Mouse (Mus musculus): ENCODE measurements at regions not wholly inside any gene's neighbourhood (a gene's known extent, or its start where the extent isn't known, plus 50 kb on each side); places are given as distances from the start of the nearest gene placed in this dataset.

- no peak overlapping the region for H3K4me2 ChIP-seq (ENCODE audit: low read depth, low read length, severe bottlenecking)
- no peaks in the 10 kb centered on the region for H3K36me3 ChIP-seq (ENCODE audit: control insufficient read depth, insufficient read depth, low read length)
- H3K27me3 ChIP-seq (ENCODE audit: control insufficient read depth, insufficient read depth, low read length) = no peaks in the 10 kb centered on the region
- 63% methylated on average over 11 of the region's 11 CpGs for WGBS
- no peaks in the 10 kb centered on the region for H3K9me3 ChIP-seq (ENCODE audit: control insufficient read depth, low read length)
- H3K27ac ChIP-seq (ENCODE audit: low read depth, low read length) = no peak overlapping the region
- no peak for DNase-seq (ENCODE audit: low spot score)
- no peak overlapping the region for H3K9ac ChIP-seq (ENCODE audit: low read length)
- no peak overlapping the region for H3K4me3 ChIP-seq (ENCODE audit: low read depth, low read length)
- H3K4me1 ChIP-seq (replicated peaks; ENCODE audit: control insufficient read depth, insufficient read depth, low read length) = no peaks in the 10 kb centered on the region
- no peak for ATAC-seq (replicated peaks; ENCODE audit: low FRiP score)
Measured at GRCm38 (mm10) chr9:43947490-43948150, 95.6 kb upstream of the Thy1 start.

GRCm38 (mm10) chr9:43953128-43953527, 90.1 kb upstream of the Thy1 start:
- ATAC-seq (replicated peaks; ENCODE audit: low FRiP score) = no peak

GRCm38 (mm10) chr9:43959541-43959940, 83.6 kb upstream of the Thy1 start:
- H3K27ac ChIP-seq (ENCODE audit: low read depth, low read length) = no peak overlapping the region
- no peak overlapping the region for H3K4me3 ChIP-seq (ENCODE audit: low read depth, low read length)
- H3K27me3 ChIP-seq (ENCODE audit: control insufficient read depth, insufficient read depth, low read length) = peaks cover 3% of the 10 kb centered on the region; the same call in 1 of the 2 replicates
- ATAC-seq (replicated peaks; ENCODE audit: low FRiP score) (no peak), DNase-seq (ENCODE audit: low spot score) (peak; percentile 86)
- H3K9me3 ChIP-seq (ENCODE audit: control insufficient read depth, low read length) = no peaks in the 10 kb centered on the region
- no peak overlapping the region for H3K4me2 ChIP-seq (ENCODE audit: low read depth, low read length, severe bottlenecking)
- peaks cover 4% of the 10 kb centered on the region for H3K4me1 ChIP-seq (replicated peaks; ENCODE audit: control insufficient read depth, insufficient read depth, low read length)
- H3K36me3 ChIP-seq (ENCODE audit: control insufficient read depth, insufficient read depth, low read length) = no peaks in the 10 kb centered on the region
- 28% methylated on average over 9 of the region's 9 CpGs for WGBS
- no peak overlapping the region for H3K9ac ChIP-seq (ENCODE audit: low read length)

More at GRCm38 (mm10) chr9:43953128-43953527, 90.1 kb upstream of the Thy1 start:
- H3K27ac ChIP-seq (ENCODE audit: low read depth, low read length) = no peak overlapping the region
- H3K4me3 ChIP-seq (ENCODE audit: low read depth, low read length) = no peak overlapping the region
- WGBS = 44% methylated on average over 7 of the region's 7 CpGs
- no peaks in the 10 kb centered on the region for H3K27me3 ChIP-seq (ENCODE audit: control insufficient read depth, insufficient read depth, low read length)
- H3K9me3 ChIP-seq (ENCODE audit: control insufficient read depth, low read length) = no peaks in the 10 kb centered on the region
- H3K9ac ChIP-seq (ENCODE audit: low read length) = no peak overlapping the region
- no peaks in the 10 kb centered on the region for H3K4me1 ChIP-seq (replicated peaks; ENCODE audit: control insufficient read depth, insufficient read depth, low read length)
- no peak for DNase-seq (ENCODE audit: low spot score)
- no peak overlapping the region for H3K4me2 ChIP-seq (ENCODE audit: low read depth, low read length, severe bottlenecking)
- H3K36me3 ChIP-seq (ENCODE audit: control insufficient read depth, insufficient read depth, low read length) = no peaks in the 10 kb centered on the region

GRCm38 (mm10) chr9:43961431-43961830, 81.8 kb upstream of the Thy1 start:
- H3K27ac ChIP-seq (ENCODE audit: low read depth, low read length) = 0 out of 2 replicates have a peak overlapping the region, but pooled peaks have one; percentile 1

DNA sequence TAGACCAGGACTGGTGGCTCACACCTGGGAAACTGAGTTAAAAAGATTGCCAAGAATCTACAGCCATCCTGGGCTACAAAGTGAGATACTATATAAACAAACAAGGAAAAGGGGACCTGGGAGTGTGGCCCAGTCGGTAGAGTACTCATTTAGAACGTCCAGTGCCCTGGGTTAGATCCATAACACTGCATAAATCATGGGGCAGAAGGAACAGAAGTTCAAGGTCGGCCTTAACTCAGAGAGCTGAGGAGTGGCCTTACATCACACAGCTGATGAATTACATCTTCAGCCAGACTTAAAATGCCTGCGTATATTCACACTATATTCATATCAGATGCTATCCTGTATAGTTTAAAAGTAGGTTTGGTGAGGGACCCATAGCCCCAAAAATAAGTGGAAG, 78.0 kb upstream of the Thy1 start:
- no peak for DNase-seq (ENCODE audit: low spot score)

More at GRCm38 (mm10) chr9:43961431-43961830, 81.8 kb upstream of the Thy1 start:
- 29% methylated on average over 12 of the region's 12 CpGs for WGBS
- no peaks in the 10 kb centered on the region for H3K36me3 ChIP-seq (ENCODE audit: control insufficient read depth, insufficient read depth, low read length)
- no peak overlapping the region for H3K9ac ChIP-seq (ENCODE audit: low read length)
- no peaks in the 10 kb centered on the region for H3K9me3 ChIP-seq (ENCODE audit: control insufficient read depth, low read length)
- DNase-seq (ENCODE audit: low spot score) = peak; percentile 70
- H3K4me2 ChIP-seq (ENCODE audit: low read depth, low read length, severe bottlenecking) = no peak overlapping the region
- H3K27me3 ChIP-seq (ENCODE audit: control insufficient read depth, insufficient read depth, low read length) = peaks cover 3% of the 10 kb centered on the region; the same call in 1 of the 2 replicates
- ATAC-seq (replicated peaks; ENCODE audit: low FRiP score) = peak; percentile 70
- H3K4me3 ChIP-seq (ENCODE audit: low read depth, low read length) = no peak overlapping the region
- H3K4me1 ChIP-seq (replicated peaks; ENCODE audit: control insufficient read depth, insufficient read depth, low read length) = peaks cover 4% of the 10 kb centered on the region

DNA sequence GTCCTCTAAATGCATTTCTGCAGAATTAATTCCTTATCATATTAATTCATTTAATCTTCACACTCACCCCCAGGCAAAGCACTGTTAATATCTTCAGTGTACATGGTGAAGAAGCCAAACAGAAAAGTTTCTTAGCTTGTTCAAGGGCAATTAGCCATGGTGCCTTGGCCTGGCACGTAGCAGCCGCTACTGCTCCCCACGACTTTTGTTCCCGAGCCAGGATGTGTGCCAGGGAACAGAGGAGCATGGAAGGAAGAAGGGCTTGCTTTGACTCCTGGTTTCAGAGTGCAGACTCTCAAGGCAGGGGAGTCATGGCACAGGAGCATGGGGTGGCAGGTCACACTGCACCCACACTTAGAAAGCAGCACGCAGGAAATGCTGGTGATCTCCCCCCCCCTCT, 77.4 kb upstream of the Thy1 start:
- Histone ChIP-seq H3K9ac (ENCODE audit: low read length) (no peak overlapping the region), H3K36me3 (ENCODE audit: control insufficient read depth, insufficient read depth, low read length) (no peaks in the 10 kb centered on the region), H3K4me2 (ENCODE audit: low read depth, low read length, severe bottlenecking) (no peak overlapping the region), H3K27ac (ENCODE audit: low read depth, low read length) (no peak overlapping the region), H3K4me1 (replicated peaks; ENCODE audit: control insufficient read depth, insufficient read depth, low read length) (peaks cover 7% of the 10 kb centered on the region), H3K9me3 (ENCODE audit: control insufficient read depth, low read length) (no peaks in the 10 kb centered on the region), H3K27me3 (ENCODE audit: control insufficient read depth, insufficient read depth, low read length) (no peaks in the 10 kb centered on the region), H3K4me3 (ENCODE audit: low read depth, low read length) (no peak overlapping the region)
- no peak for ATAC-seq (replicated peaks; ENCODE audit: low FRiP score)
- 88% methylated on average over 5 of the region's 5 CpGs for WGBS
- no peak for DNase-seq (ENCODE audit: low spot score)

More for the DNA sequence above, 78.0 kb upstream of the Thy1 start:
- ATAC-seq (replicated peaks; ENCODE audit: low FRiP score) = no peak
- Histone ChIP-seq H3K27ac (ENCODE audit: low read depth, low read length) (no peak overlapping the region), H3K9me3 (ENCODE audit: control insufficient read depth, low read length) (no peaks in the 10 kb centered on the region), H3K4me1 (replicated peaks; ENCODE audit: control insufficient read depth, insufficient read depth, low read length) (peaks cover 7% of the 10 kb centered on the region), H3K9ac (ENCODE audit: low read length) (no peak overlapping the region), H3K36me3 (ENCODE audit: control insufficient read depth, insufficient read depth, low read length) (no peaks in the 10 kb centered on the region), H3K27me3 (ENCODE audit: control insufficient read depth, insufficient read depth, low read length) (no peaks in the 10 kb centered on the region), H3K4me3 (ENCODE audit: low read depth, low read length) (no peak overlapping the region), H3K4me2 (ENCODE audit: low read depth, low read length, severe bottlenecking) (no peak overlapping the region)
- 82% methylated on average over 4 of the region's 4 CpGs for WGBS

DNA sequence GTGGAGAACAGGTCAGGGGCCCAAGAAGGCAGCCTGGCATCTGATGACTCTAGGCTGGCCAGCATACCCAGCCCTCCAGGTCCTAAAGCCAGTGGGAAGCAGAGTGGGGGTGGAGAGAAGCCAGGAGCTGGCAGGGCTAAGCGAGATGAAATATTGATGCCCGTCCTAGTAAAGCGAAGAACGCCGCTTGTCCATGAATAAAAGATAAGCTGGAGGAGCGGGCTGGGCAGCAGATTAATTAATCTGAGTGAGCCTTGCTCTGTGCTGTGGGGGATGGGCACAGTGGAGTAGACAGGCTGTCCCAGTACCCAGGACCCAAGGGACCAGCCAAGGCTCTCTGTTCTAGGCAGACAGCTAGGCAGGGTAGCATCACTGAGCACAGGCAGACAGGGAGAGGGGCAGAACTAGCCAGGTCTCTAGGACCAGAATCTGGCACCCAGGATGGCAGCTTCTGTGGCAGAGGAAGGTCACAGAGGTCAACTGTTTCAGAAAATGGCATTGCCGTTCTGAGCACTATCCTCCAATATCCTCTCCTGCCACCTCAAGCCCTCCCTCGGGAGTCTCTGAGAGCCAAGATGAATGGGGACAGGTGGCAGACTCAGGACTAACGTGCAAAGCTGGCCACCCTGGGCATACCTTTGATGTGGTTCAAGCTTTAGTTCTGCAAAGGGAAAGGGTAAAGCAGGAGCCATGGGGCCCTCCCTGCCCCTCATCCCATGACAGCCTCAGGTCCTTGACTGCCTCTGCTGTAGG, 73.0 kb upstream of the Thy1 start:
- Histone ChIP-seq H3K4me1 (replicated peaks; ENCODE audit: control insufficient read depth, insufficient read depth, low read length) (peaks cover 5% of the 10 kb centered on the region; the same call in 1 of the 2 replicates), H3K4me3 (ENCODE audit: low read depth, low read length) (no peak overlapping the region), H3K9ac (ENCODE audit: low read length) (no peak overlapping the region; the same call in 1 of the 2 replicates), H3K27me3 (ENCODE audit: control insufficient read depth, insufficient read depth, low read length) (no peaks in the 10 kb centered on the region), H3K36me3 (ENCODE audit: control insufficient read depth, insufficient read depth, low read length) (no peaks in the 10 kb centered on the region), H3K9me3 (ENCODE audit: control insufficient read depth, low read length) (no peaks in the 10 kb centered on the region), H3K4me2 (ENCODE audit: low read depth, low read length, severe bottlenecking) (no peak overlapping the region), H3K27ac (ENCODE audit: low read depth, low read length) (no peak overlapping the region)
- WGBS = 60% methylated on average over 9 of the region's 9 CpGs
- DNase-seq (ENCODE audit: low spot score) (no peak), ATAC-seq (replicated peaks; ENCODE audit: low FRiP score) (no peak)

DNA sequence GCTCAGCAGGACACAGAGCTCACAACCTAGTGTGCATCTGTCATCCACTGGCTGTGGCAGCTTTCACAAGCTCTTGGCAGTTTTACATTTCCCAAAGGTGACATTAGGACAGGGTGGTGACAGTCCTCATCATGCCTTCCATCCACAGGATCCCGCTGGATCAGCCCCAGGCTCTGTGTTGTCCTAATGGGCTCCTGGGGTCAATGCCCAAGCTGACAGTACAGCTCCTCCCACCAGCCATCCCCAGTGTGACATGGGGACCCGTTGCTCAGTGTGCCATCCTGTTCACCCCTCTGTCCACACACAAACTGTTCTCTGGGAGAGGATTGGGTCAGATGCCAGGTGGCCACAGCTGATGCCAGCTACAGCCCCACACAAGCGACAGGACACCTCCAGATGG, 72.3 kb upstream of the Thy1 start:
- 71% methylated on average over 3 of the region's 3 CpGs for WGBS
- H3K27ac ChIP-seq (ENCODE audit: low read depth, low read length) = no peak overlapping the region

More for the DNA sequence above, 72.3 kb upstream of the Thy1 start:
- no peaks in the 10 kb centered on the region for H3K27me3 ChIP-seq (ENCODE audit: control insufficient read depth, insufficient read depth, low read length)
- no peak overlapping the region for H3K4me2 ChIP-seq (ENCODE audit: low read depth, low read length, severe bottlenecking)
- no peak overlapping the region for H3K9ac ChIP-seq (ENCODE audit: low read length)
- DNase-seq (ENCODE audit: low spot score) (no peak), ATAC-seq (replicated peaks; ENCODE audit: low FRiP score) (no peak)
- peaks cover 5% of the 10 kb centered on the region; the same call in 1 of the 2 replicates for H3K4me1 ChIP-seq (replicated peaks; ENCODE audit: control insufficient read depth, insufficient read depth, low read length)
- no peaks in the 10 kb centered on the region for H3K9me3 ChIP-seq (ENCODE audit: control insufficient read depth, low read length)
- no peak overlapping the region for H3K4me3 ChIP-seq (ENCODE audit: low read depth, low read length)
- H3K36me3 ChIP-seq (ENCODE audit: control insufficient read depth, insufficient read depth, low read length) = no peaks in the 10 kb centered on the region

Measured in forebrain, embryonic 11.5 days (tissue).